Mouse (Mus musculus): ENCODE results near the gene Epb42.

DNA sequence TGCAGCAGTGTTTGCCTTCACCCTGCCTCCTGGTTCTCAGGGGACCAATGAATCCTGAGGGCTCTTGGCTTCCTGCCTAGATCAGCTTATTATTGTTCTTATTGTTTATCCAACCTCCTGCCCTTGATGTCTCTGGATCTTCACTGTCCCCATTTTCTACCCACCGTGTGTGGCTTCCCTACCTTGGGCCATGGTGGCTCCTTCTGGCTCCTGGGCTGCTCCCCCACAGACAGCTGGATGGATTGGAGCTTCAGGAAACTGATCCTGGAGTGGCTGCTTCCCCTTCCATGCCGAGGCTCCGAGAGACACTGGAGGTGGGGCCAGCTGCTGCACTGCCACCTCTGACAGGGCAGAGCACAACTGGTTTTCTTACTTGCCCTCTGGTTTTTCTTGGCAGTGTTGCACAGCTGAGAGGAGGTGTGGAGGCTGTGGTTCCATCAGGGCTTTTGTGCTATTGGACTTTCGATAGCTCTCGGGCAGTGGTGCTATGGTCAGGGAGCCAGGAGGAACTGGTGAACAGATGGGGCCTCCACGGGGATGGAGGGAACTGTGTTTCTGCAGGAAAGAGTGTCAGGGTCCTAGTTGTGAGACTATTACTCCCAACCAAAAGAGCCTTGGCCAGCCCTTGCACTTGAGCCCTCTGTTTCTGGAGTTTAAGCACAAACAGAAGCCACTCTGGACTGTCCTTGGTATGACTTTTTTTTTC is 48.8 kb upstream of the Epb42 start, which contains the start of gene Tgm5:
- TF ChIP-seq POLR2A (IDR thresholded peaks at IDR 0.05; ENCODE audit: borderline replicate concordance, insufficient read depth, low read length) (no peak), CTCF (IDR thresholded peaks at IDR 0.05; ENCODE audit: borderline replicate concordance, insufficient read depth, low read depth, low read length) (no peak)
